ENCODE assay signal across 29 mouse cellular contexts in genomic region chr3:153937116-153937810, GRCm38 (mm10). TPM values are rescaled to one million over a fixed set of nuclear protein-coding genes. Genes with fewer than 3 reads are reported as not detected.
DNase-seq lines count a peak whose midpoint lies in the region; ATAC-seq lines count a peak whose summit lies in the region.
"Had no signal": no experiment of that assay in that cellular context is flagged by ENCODE, and none has a peak within 500 bp of the region (broad histone marks: within the 10 kb centered on the region; RNA-seq: fewer than 3 reads in every experiment).

No protein-coding gene starts in this region.

- WGBS in heart, embryonic 16.5 days, result 85% methylated on average over 17 of the region's 17 CpGs
- 94% methylated on average over 17 of the region's 17 CpGs for WGBS in intestine, embryonic 16.5 days
- 93% methylated on average over 17 of the region's 17 CpGs for WGBS in forebrain, embryonic 10.5 days

- 0 out of 2 replicates have a peak overlapping the region, but pooled peaks have one; percentile 46 for H3K27ac ChIP-seq in heart, embryonic 16.5 days (ENCODE audit: low read length)
- H3K27ac ChIP-seq in intestine, embryonic 16.5 days (ENCODE audit: low read length), result no peak overlapping the region
- H3K27ac ChIP-seq in forebrain, embryonic 10.5 days, result no peak overlapping the region
- H3K27ac ChIP-seq: embryonic facial prominence, embryonic 15.5 days; hindbrain, postnatal 0 days; limb, embryonic 12.5 days; liver, embryonic 14.5 days; lung, embryonic 15.5 days; neural tube, embryonic 13.5 days had no signal

- no peak overlapping the region for H3K4me3 ChIP-seq in heart, embryonic 16.5 days (ENCODE audit: low read length)
- H3K4me3 ChIP-seq in megakaryocyte, embryonic 14.5 days (replicated peaks), result peak overlapping the region; percentile 33
- no peak overlapping the region for H3K4me3 ChIP-seq in intestine, embryonic 16.5 days (ENCODE audit: low read length)
- no peak overlapping the region for H3K4me3 ChIP-seq in forebrain, embryonic 10.5 days
- H3K4me3 ChIP-seq: embryonic facial prominence, embryonic 15.5 days; heart, embryonic 10.5 days; limb, embryonic 12.5 days; lung, embryonic 15.5 days; myocyte; neural tube, embryonic 13.5 days had no signal

- no peak overlapping the region for H3K9ac ChIP-seq in heart, embryonic 16.5 days (ENCODE audit: low read length)
- H3K9ac ChIP-seq in intestine, embryonic 16.5 days (ENCODE audit: low read depth, low read length), result no peak overlapping the region
- H3K9ac ChIP-seq: embryonic facial prominence, embryonic 15.5 days; limb, embryonic 12.5 days; liver, embryonic 14.5 days; lung, embryonic 15.5 days; neural tube, embryonic 13.5 days had no signal

- H3K9me3 ChIP-seq in heart, embryonic 16.5 days (replicated peaks; ENCODE audit: control insufficient read depth, low read length), result no peaks in the 10 kb centered on the region
- H3K9me3 ChIP-seq in megakaryocyte, embryonic 14.5 days, result no peaks in the 10 kb centered on the region
- no peaks in the 10 kb centered on the region for H3K9me3 ChIP-seq in intestine, embryonic 16.5 days (ENCODE audit: control insufficient read depth, low read length)
- no peaks in the 10 kb centered on the region for H3K9me3 ChIP-seq in forebrain, embryonic 10.5 days
- H3K9me3 ChIP-seq: embryonic facial prominence, embryonic 15.5 days; heart, embryonic 10.5 days; limb, embryonic 12.5 days; lung, embryonic 15.5 days; neural tube, embryonic 13.5 days had no signal

- peaks cover 18% of the 10 kb centered on the region for H3K4me1 ChIP-seq in heart, embryonic 16.5 days (ENCODE audit: control insufficient read depth, insufficient read depth, low read length)
- peaks cover 43% of the 10 kb centered on the region for H3K4me1 ChIP-seq in megakaryocyte, embryonic 14.5 days
- 0 out of 2 replicates have a peak, but pooled peaks cover under 1% of the 10 kb centered on the region for H3K4me1 ChIP-seq in intestine, embryonic 16.5 days (ENCODE audit: control insufficient read depth, insufficient read depth, low read length)
- H3K4me1 ChIP-seq in forebrain, embryonic 10.5 days, result peaks cover under 1% of the 10 kb centered on the region; the same call in 1 of the 2 replicates
- H3K4me1 ChIP-seq: embryonic facial prominence, embryonic 15.5 days; lung, embryonic 15.5 days; neural tube, embryonic 13.5 days had no signal

- H3K36me3 ChIP-seq in heart, embryonic 16.5 days (ENCODE audit: control insufficient read depth, insufficient read depth), result peaks cover 61% of the 10 kb centered on the region
- H3K36me3 ChIP-seq in megakaryocyte, embryonic 14.5 days (replicated peaks; ENCODE audit: low read length), result peaks cover 98% of the 10 kb centered on the region
- peaks cover 7% of the 10 kb centered on the region for H3K36me3 ChIP-seq in intestine, embryonic 16.5 days (ENCODE audit: control insufficient read depth, insufficient read depth, low read length)
- peaks cover 74% of the 10 kb centered on the region for H3K36me3 ChIP-seq in forebrain, embryonic 10.5 days (replicated peaks)

- ATAC-seq in heart, embryonic 16.5 days (replicated peaks; ENCODE audit: extremely low read depth, insufficient read depth, low FRiP score), result no peak
- ATAC-seq in megakaryocyte, adult 5-6 weeks (ENCODE audit: poor library complexity, severe bottlenecking), result no peak
- ATAC-seq in intestine, embryonic 16.5 days, result no peak
- ATAC-seq: forebrain, embryonic 16.5 days; hindbrain, postnatal 0 days; intestine, postnatal 0 days; midbrain, embryonic 16.5 days had no signal

- H3K27me3 ChIP-seq in heart, embryonic 16.5 days (ENCODE audit: control insufficient read depth, insufficient read depth, low read length), result no peaks in the 10 kb centered on the region
- H3K27me3 ChIP-seq in megakaryocyte, embryonic 14.5 days (replicated peaks), result no peaks in the 10 kb centered on the region
- H3K27me3 ChIP-seq in intestine, embryonic 16.5 days (replicated peaks; ENCODE audit: control insufficient read depth, insufficient read depth, low read length), result no peaks in the 10 kb centered on the region
- H3K27me3 ChIP-seq in forebrain, embryonic 10.5 days (ENCODE audit: poor library complexity, severe bottlenecking), result no peaks in the 10 kb centered on the region
- H3K27me3 ChIP-seq: embryonic facial prominence, embryonic 15.5 days; limb, embryonic 12.5 days; lung, embryonic 15.5 days; neural tube, embryonic 13.5 days had no signal

- no peak overlapping the region for H3K4me2 ChIP-seq in heart, embryonic 16.5 days (ENCODE audit: low read depth, low read length)
- H3K4me2 ChIP-seq in intestine, embryonic 16.5 days (ENCODE audit: low read depth, low read length), result no peak overlapping the region
- H3K4me2 ChIP-seq: embryonic facial prominence, embryonic 15.5 days; limb, embryonic 12.5 days; lung, embryonic 15.5 days; neural tube, embryonic 13.5 days had no signal

- no peak for DNase-seq in heart, adult 18-20 months
- DNase-seq in kidney, adult 8-10 months, result peak; percentile 58 to 64
- DNase-seq in kidney, postnatal 36 days, result peak; percentile 67 to 70
- DNase-seq in forebrain, embryonic 10.5 days (ENCODE audit: extremely low spot score, low spot score), result no peak
- DNase-seq: adrenal gland, adult 2 months; cerebellum, adult 11 months; cerebellum, adult 9-11 months; gastrocnemius, postnatal 36 days; lung, postnatal 36 days; retina, postnatal 1 day; right cerebral cortex, postnatal 25 days; thymus, postnatal 25 days had no signal

RNA-seq across cellular contexts. Expression of gene Acadm, which starts 7.2 kb away (rescaled TPM):
- polyA plus RNA-seq in heart, embryonic 16.5 days (2015; fragmentation: Nextera tagmentation; extraction: Ambion mirVana), result 335 and 384 TPM in 2 replicates
- 1,000 to 10,000 TPM; 1,411 to 1,781 TPM for total RNA-seq in heart, adult 18-20 months (2021)
- polyA plus RNA-seq in megakaryocyte, embryonic 14.5 days (2012; ENCODE audit: insufficient read depth, low replicate concordance), result 3.5 and 9.9 TPM in 2 replicates
- total RNA-seq in megakaryocyte, adult 5-6 weeks (2015), result 47.8 and 56.5 TPM in 2 replicates
- total RNA-seq in megakaryocyte, adult 5-6 weeks (2017), result 166 and 238 TPM in 2 replicates
- polyA plus RNA-seq in intestine, embryonic 16.5 days (2015; fragmentation: Nextera tagmentation; extraction: Ambion mirVana), result 146 and 152 TPM in 2 replicates
- 37.6 and 39.1 TPM in 2 replicates for polyA plus RNA-seq in forebrain, embryonic 10.5 days (2016; fragmentation: Nextera tagmentation; extraction: Ambion mirVana)

RNA-seq across cellular contexts. Expression of gene Rabggtb, which starts 24.5 kb away (rescaled TPM):
- 56.9 and 64.3 TPM in 2 replicates for polyA plus RNA-seq in heart, embryonic 16.5 days (2015; fragmentation: Nextera tagmentation; extraction: Ambion mirVana)
- total RNA-seq in heart, adult 18-20 months (2021), result 10 to 100 TPM; 91.9 to 99.4 TPM
- 2.3 and 10.0 TPM in 2 replicates for polyA plus RNA-seq in megakaryocyte, embryonic 14.5 days (2012; ENCODE audit: insufficient read depth, low replicate concordance)
- 46.1 and 63.0 TPM in 2 replicates for total RNA-seq in megakaryocyte, adult 5-6 weeks (2015)
- 54.2 and 60.8 TPM in 2 replicates for total RNA-seq in megakaryocyte, adult 5-6 weeks (2017)
- 49.4 and 54.2 TPM in 2 replicates for polyA plus RNA-seq in intestine, embryonic 16.5 days (2015; fragmentation: Nextera tagmentation; extraction: Ambion mirVana)
- 51.2 and 55.5 TPM in 2 replicates for polyA plus RNA-seq in forebrain, embryonic 10.5 days (2016; fragmentation: Nextera tagmentation; extraction: Ambion mirVana)

RNA-seq across cellular contexts. Expression of gene Msh4, which starts 31.3 kb away (rescaled TPM):
- polyA plus RNA-seq in heart, embryonic 16.5 days (2015; fragmentation: Nextera tagmentation; extraction: Ambion mirVana), result 0.12 TPM in 2 replicates
- under 1 TPM in 1 of 2 experiments, not detected in 1; 0.08 TPM for total RNA-seq in heart, adult 18-20 months (2021)
- polyA plus RNA-seq in megakaryocyte, embryonic 14.5 days (2012; ENCODE audit: insufficient read depth, low replicate concordance), result not detected in 2 replicates
- total RNA-seq in megakaryocyte, adult 5-6 weeks (2015), result 0.33 TPM in 1 of 2 replicates, not detected in the other
- total RNA-seq in megakaryocyte, adult 5-6 weeks (2017), result 0.04 and 0.08 TPM in 2 replicates
- polyA plus RNA-seq in intestine, embryonic 16.5 days (2015; fragmentation: Nextera tagmentation; extraction: Ambion mirVana), result 0.06 and 0.07 TPM in 2 replicates
- 0.07 and 0.12 TPM in 2 replicates for polyA plus RNA-seq in forebrain, embryonic 10.5 days (2016; fragmentation: Nextera tagmentation; extraction: Ambion mirVana)
- total RNA-seq: gastrocnemius, postnatal 36 days had no signal
- polyA plus RNA-seq: adrenal gland, adult 2 months had no signal

RNA-seq across cellular contexts. Expression of gene Slc44a5, which starts 36.0 kb away (rescaled TPM):
- 0.40 and 0.56 TPM in 2 replicates for polyA plus RNA-seq in heart, embryonic 16.5 days (2015; fragmentation: Nextera tagmentation; extraction: Ambion mirVana)
- under 1 TPM; 0.13 to 0.17 TPM for total RNA-seq in heart, adult 18-20 months (2021)
- polyA plus RNA-seq in megakaryocyte, embryonic 14.5 days (2012; ENCODE audit: insufficient read depth, low replicate concordance), result not detected in 2 replicates
- total RNA-seq in megakaryocyte, adult 5-6 weeks (2015), result not detected in 2 replicates
- not detected in 2 replicates for total RNA-seq in megakaryocyte, adult 5-6 weeks (2017)
- 0.56 and 0.59 TPM in 2 replicates for polyA plus RNA-seq in intestine, embryonic 16.5 days (2015; fragmentation: Nextera tagmentation; extraction: Ambion mirVana)
- polyA plus RNA-seq in forebrain, embryonic 10.5 days (2016; fragmentation: Nextera tagmentation; extraction: Ambion mirVana), result 0.82 and 0.91 TPM in 2 replicates
- total RNA-seq: adrenal gland, adult 2 months; common myeloid progenitor, adult 5-6 weeks; hematopoietic stem cell, adult 5-6 weeks had no signal
- polyA plus RNA-seq: myocyte had no signal

Comparison
In these comparisons a context has a peak if more than half of its experiments do, and no peak if none do; other contexts are left out.
1. DNase-seq: peak in kidney, adult 8-10 months (2 of 2) and kidney, postnatal 36 days (2 of 2); none in heart, adult 18-20 months (0 of 2) and forebrain, embryonic 10.5 days (single experiment).